19 mouse cellular contexts compared by ENCODE assay signal in genomic region chr6:39124719-39125118, GRCm38 (mm10).
"Had no signal": no experiment of that assay in that cellular context is flagged by ENCODE, and none has a peak within 500 bp of the region (broad histone marks: within the 10 kb centered on the region; RNA-seq: fewer than 3 reads in every experiment).

No protein-coding gene starts in this region.

- DNase-seq: left cerebral cortex, postnatal 4 days; liver; liver, embryonic 13.5 days; liver, postnatal 0 days; lung, adult 18-20 months; lung, adult 2 months; lung, embryonic 14.5 days; lung, postnatal 10 days; lung, postnatal 14 days; lung, postnatal 36 days; lung, postnatal 4 days; midbrain, embryonic 14.5 days had no signal

- H3K27me3 ChIP-seq: lung, embryonic 15.5 days; midbrain, embryonic 15.5 days; neural tube, embryonic 12.5 days had no signal

- ATAC-seq: liver, embryonic 12.5 days; liver, postnatal 0 days; lung, postnatal 0 days; midbrain, embryonic 13.5 days; midbrain, embryonic 15.5 days; midbrain, embryonic 16.5 days had no signal
